Mouse (Mus musculus) liver (tissue): ENCODE measurements around the gene Fam193a.

ENCODE experiments used
- DNase-seq: peaks from one replicate; pipeline ENCODE4 v3.0.0-alpha.2; 2020; ENCODE audit warnings: mixed read lengths

Gene Fam193a

GRCm38 (mm10) chr5:34369341-34370021 lies at the start of gene Fam193a:
Gene Fam193a (plus strand): TSS chr5:34369933.
- peak; percentile 97 for DNase-seq

GRCm38 (mm10) chr5:34321236-34321635 lies 48.5 kb upstream of the Fam193a start:
- DNase-seq: no peak

GRCm38 (mm10) chr5:34325286-34325685 lies 44.4 kb upstream of the Fam193a start:
- no peak for DNase-seq

GRCm38 (mm10) chr5:34326249-34326691 lies 43.5 kb upstream of the Fam193a start:
- no peak for DNase-seq

- DNase-seq: peak; percentile 24
These were observed 42.7 kb upstream of the Fam193a start for GRCm38 (mm10) chr5:34326875-34327576.

GRCm38 (mm10) chr5:34330136-34330535 lies 39.6 kb upstream of the Fam193a start:
- no peak for DNase-seq

- DNase-seq: no peak
These were observed 35.7 kb upstream of the Fam193a start for GRCm38 (mm10) chr5:34334081-34334480.

- DNase-seq: peak; percentile 51
These were observed 34.1 kb upstream of the Fam193a start for GRCm38 (mm10) chr5:34335539-34336096.

GRCm38 (mm10) chr5:34336097-34336774 lies 33.5 kb upstream of the Fam193a start, which contains the start of gene Rnf4:
Gene Rnf4 (plus strand): TSS chr5:34336289.
- DNase-seq: peak; percentile 98

- peak; percentile 80 for DNase-seq
These were observed 32.8 kb upstream of the Fam193a start for GRCm38 (mm10) chr5:34336775-34337450.

GRCm38 (mm10) chr5:34340246-34340645 lies 29.5 kb upstream of the Fam193a start:
- DNase-seq: no peak

GRCm38 (mm10) chr5:34352084-34352631 lies 17.6 kb upstream of the Fam193a start:
- DNase-seq: no peak

- DNase-seq: no peak
These were observed 9.5 kb upstream of the Fam193a start for GRCm38 (mm10) chr5:34360261-34360660.

- no peak for DNase-seq
These were observed 6.6 kb upstream of the Fam193a start for GRCm38 (mm10) chr5:34363115-34363514.

- no peak for DNase-seq
These were observed 1.0 kb upstream of the Fam193a start for GRCm38 (mm10) chr5:34368551-34369290.

- peak; percentile 65 for DNase-seq
These were observed 490 bp downstream of the Fam193a start for GRCm38 (mm10) chr5:34370022-34370823.

- DNase-seq: no peak
These were observed 1.1 kb downstream of the Fam193a start for GRCm38 (mm10) chr5:34370840-34371239.

- DNase-seq: no peak
These were observed 2.4 kb downstream of the Fam193a start for GRCm38 (mm10) chr5:34372141-34372540.

GRCm38 (mm10) chr5:34372541-34372940 lies 2.8 kb downstream of the Fam193a start:
- DNase-seq: no peak

- DNase-seq: no peak
These were observed 9.1 kb downstream of the Fam193a start for GRCm38 (mm10) chr5:34378787-34379186.

- DNase-seq: no peak
These were observed 12.0 kb downstream of the Fam193a start for GRCm38 (mm10) chr5:34381700-34382099.
